Mouse (Mus musculus) CH12.LX (cell line): ENCODE data around the gene Sept5. TPM values are rescaled to one million over a fixed set of nuclear protein-coding genes. Genes with fewer than 3 reads are reported as not detected.

ENCODE experiments used
- DNase-seq: peaks from one replicate; pipeline ENCODE4 v3.0.0-alpha.2; 2013; ENCODE audit errors: extremely low read depth
- H3K27ac ChIP-seq: 2 replicates; pipeline ENCODE4 v1.5.1; 2012; ENCODE audit warnings: low read depth, mild to moderate bottlenecking, control low read depth, moderate library complexity; ENCODE audit not compliant: insufficient read depth
- H3K27me3 ChIP-seq: replicated peaks from 2 replicates; pipeline ENCODE3; 2012; ENCODE audit warnings: inconsistent platforms
- H3K36me3 ChIP-seq, 2 experiments: replicated peaks in 1 of 2; 2 replicates each; pipeline versions ENCODE3 to v1.6.1; 2012; ENCODE audit warnings: inconsistent platforms in 1 of 2, low read length in 1 of 2, mild to moderate bottlenecking in 1 of 2, mixed read lengths in 1 of 2, moderate library complexity in 1 of 2; ENCODE audit not compliant: control insufficient read depth in 1 of 2, insufficient read depth in 1 of 2
- H3K4me1 ChIP-seq, 2 experiments: 2 replicates each; pipeline ENCODE4 v1.6.1; 2012; ENCODE audit warnings: inconsistent platforms in 1 of 2, moderate library complexity in 1 of 2; ENCODE audit not compliant: insufficient read depth in 2 of 2, control insufficient read depth in 1 of 2
- H3K4me2 ChIP-seq: 2 replicates; pipeline ENCODE4 v1.6.1; 2012; ENCODE audit warnings: low read depth, mild to moderate bottlenecking, control low read depth; ENCODE audit not compliant: poor library complexity, insufficient read depth, severe bottlenecking
- H3K4me3 ChIP-seq, 3 experiments: fragments of 150-350 bp in 1 of 3; sonication (generic) in 1 of 3; replicated peaks in 1 of 3; 2 replicates each; pipeline versions ENCODE3 to v1.5.1; 2011 to 2012; ENCODE audit warnings: low read depth in 2 of 3, low read length in 2 of 3, mild to moderate bottlenecking in 2 of 3, moderate library complexity in 2 of 3, control low read depth in 1 of 3, improper control_type of control experiment in 1 of 3, inconsistent platforms in 1 of 3, mixed read lengths in 1 of 3; ENCODE audit not compliant: poor library complexity in 1 of 3
- H3K79me2 ChIP-seq: replicated peaks from 2 replicates; pipeline ENCODE4 v1.6.1; 2012; ENCODE audit warnings: mild to moderate bottlenecking, moderate library complexity; ENCODE audit not compliant: control insufficient read depth, poor library complexity, insufficient read depth, severe bottlenecking; ENCODE audit errors: extremely low read depth
- H3K9ac ChIP-seq: 2 replicates; pipeline ENCODE4 v1.6.1; 2012; ENCODE audit warnings: low read depth, mild to moderate bottlenecking, control low read depth, moderate library complexity; ENCODE audit not compliant: insufficient read depth
- H3K9me3 ChIP-seq: replicated peaks from 2 replicates; pipeline ENCODE3; 2012; ENCODE audit warnings: low read length, inconsistent platforms, mixed read lengths
- EP300 ChIP-seq: IDR thresholded peaks from 2 replicates; pipeline ENCODE4 v1.6.1; 2011; ENCODE audit warnings: low read length, improper control_type of control experiment
- ETS1 ChIP-seq: conservative IDR thresholded peaks from 2 replicates; pipeline ENCODE4 v1.6.1; 2012; ENCODE audit warnings: low read depth, mild to moderate bottlenecking, inconsistent platforms, low read length, improper control_type of control experiment, moderate library complexity
- IRF4 ChIP-seq: IDR thresholded peaks from 2 replicates; pipeline ENCODE4 v1.6.1; 2014; ENCODE audit warnings: low read depth, mild to moderate bottlenecking, inconsistent platforms, low read length, improper control_type of control experiment
- KAT2A ChIP-seq: IDR thresholded peaks from 2 replicates; pipeline ENCODE4 v1.6.1; 2012; ENCODE audit warnings: low read length, improper control_type of control experiment, inconsistent platforms; ENCODE audit not compliant: insufficient replicate concordance
- MAFK ChIP-seq: IDR thresholded peaks from 2 replicates; pipeline ENCODE4 v1.6.1; 2011; ENCODE audit warnings: low read length, improper control_type of control experiment; ENCODE audit not compliant: insufficient replicate concordance
- MAX ChIP-seq: IDR thresholded peaks from 2 replicates; pipeline ENCODE4 v1.6.1; 2011; ENCODE audit warnings: low read length, improper control_type of control experiment
- MEF2A ChIP-seq: IDR thresholded peaks from 2 replicates; pipeline ENCODE4 v1.6.1; 2014; ENCODE audit warnings: low read depth, mild to moderate bottlenecking, inconsistent platforms, low read length, improper control_type of control experiment, borderline replicate concordance
- MXI1 ChIP-seq: IDR thresholded peaks from 2 replicates; pipeline ENCODE4 v1.6.1; 2011; ENCODE audit warnings: mild to moderate bottlenecking, low read depth, low read length, improper control_type of control experiment
- MYC ChIP-seq: IDR thresholded peaks from 2 replicates; pipeline ENCODE4 v1.6.1; 2011; ENCODE audit warnings: low read depth, mild to moderate bottlenecking, improper control_type of control experiment, low read length
- NRF1 ChIP-seq: IDR thresholded peaks from 2 replicates; pipeline ENCODE4 v1.6.1; 2014; ENCODE audit warnings: low read depth, mild to moderate bottlenecking, inconsistent platforms, low read length, improper control_type of control experiment, moderate library complexity
- RAD21 ChIP-seq: IDR thresholded peaks from 2 replicates; pipeline ENCODE4 v1.6.1; 2011; ENCODE audit warnings: low read depth, mild to moderate bottlenecking, low read length, improper control_type of control experiment, moderate library complexity
- USF1 ChIP-seq: IDR thresholded peaks from 2 replicates; pipeline ENCODE4 v1.6.1; 2014; ENCODE audit warnings: low read depth, mild to moderate bottlenecking, inconsistent platforms, low read length, improper control_type of control experiment
- ZKSCAN1 ChIP-seq: IDR thresholded peaks from 2 replicates; pipeline ENCODE4 v1.6.1; 2012; ENCODE audit warnings: low read depth, inconsistent platforms, low read length, improper control_type of control experiment, borderline replicate concordance
- ZMIZ1 ChIP-seq: IDR thresholded peaks from 2 replicates; pipeline ENCODE4 v1.6.1; 2012; ENCODE audit warnings: low read depth, mild to moderate bottlenecking, inconsistent platforms, low read length, improper control_type of control experiment
- ZNF384 ChIP-seq: IDR thresholded peaks from 2 replicates; pipeline ENCODE4 v1.6.1; 2012; ENCODE audit warnings: low read depth, low read length, improper control_type of control experiment, inconsistent platforms
- dilution Hi-C: fragments of 300-500 bp; cut with MboI; formaldehyde crosslinking; loops from 2 replicates; pipeline ENCODE4 v1.14.3; 2020; ENCODE audit warnings: low sequenced_read_pairs; ENCODE audit not compliant: extremely low pct_unique_long_range_greater_than_20kb, extremely low pct_ligation_motif_present
- in situ Hi-C: fragments of 300-500 bp; cut with MboI; formaldehyde crosslinking; loops from 3 replicates; pipeline ENCODE4 v1.14.3; 2019; ENCODE audit warnings: low sequenced_read_pairs, low pct_ligation_motif_present, low pct_unique_long_range_greater_than_20kb, mixed read lengths
- polyA plus RNA-seq: library from polyadenylated mRNA; unstranded; fragments of >175 nt; gene quantifications from 2 replicates; pipeline ENCODE4 v1.2.1, GENCODE M21; 2012; ENCODE audit warnings: low read depth; ENCODE audit not compliant: insufficient read length
- total RNA-seq, 2 experiments: library from RNA; depleted of rRNA; stranded (reverse); fragments of 300-350 nt in 1 of 2; fragments of >200 nt in 1 of 2; gene quantifications; 2 replicates each; pipeline ENCODE4 v1.2.3; 2012 to 2014

Sept5 gene
- total and polyA plus RNA-seq, 3 experiments, result 0.56 to 3.9 (median 0.63) TPM

- TF ChIP-seq EP300, result 0 out of 2 replicates have a peak, but pooled peaks have one; percentile 18
- TF ChIP-seq USF1, result no peak
- no peak for TF ChIP-seq MAFK
- no peak; the same call in 1 of the 2 replicates for TF ChIP-seq NRF1
- TF ChIP-seq ZMIZ1, result no peak; the same call in 1 of the 2 replicates
- no peak for TF ChIP-seq ZNF384
- peak; percentile 44; the same call in 1 of the 2 replicates for TF ChIP-seq MXI1
These were observed 3.3 kb downstream of the Sept5 start, which contains the start of gene Gm49601 (continued) for GRCm38 (mm10) chr16:18626376-18626878.

- dilution Hi-C loops (no loop called here), in situ Hi-C loops (no loop called here)
- Histone ChIP-seq H3K9ac (no peak overlapping the region), H3K9me3 (peaks cover 9% of the 10 kb centered on the region), H3K4me2 (peak overlapping the region; percentile 57), H3K4me1 (peaks cover 5 to 28% of the 10 kb centered on the region in 2 experiments; a peak in 3 of 4 replicates), H3K27ac (no peak overlapping the region), H3K79me2 (no peaks in the 10 kb centered on the region), H3K4me3 (no peak overlapping the region), H3K27me3 (peaks cover 91% of the 10 kb centered on the region), H3K36me3 (no peaks in the 10 kb centered on the region)
- TF ChIP-seq MEF2A (0 out of 2 replicates have a peak, but pooled peaks have one; percentile 16), ZKSCAN1 (no peak), KAT2A (no peak)
- DNase-seq, result no peak
These were observed 3.9 kb downstream of the Sept5 start for GRCm38 (mm10) chr16:18625791-18626311.

GRCm38 (mm10) chr16:18625097-18625496, 4.7 kb downstream of the Sept5 start:
- Histone ChIP-seq H3K4me3 (no peak overlapping the region), H3K36me3 (no peaks in the 10 kb centered on the region), H3K79me2 (no peaks in the 10 kb centered on the region), H3K9me3 (peaks cover 11% of the 10 kb centered on the region), H3K4me1 (peaks cover 5 to 28% of the 10 kb centered on the region in 2 experiments; a peak in 3 of 4 replicates), H3K27ac (no peak overlapping the region), H3K9ac (no peak overlapping the region), H3K27me3 (peaks cover 88% of the 10 kb centered on the region), H3K4me2 (no peak overlapping the region)
- no peak for DNase-seq
- dilution Hi-C loops, result no loop called here
- TF ChIP-seq MAX (no peak), RAD21 (no peak), ETS1 (no peak), MYC (no peak), IRF4 (no peak), KAT2A (no peak)
- in situ Hi-C loops, result no loop called here
